ENCODE assay signal across 22 mouse cellular contexts in genomic region chr15:23134950-23135715, GRCm38 (mm10).
DNase-seq lines count a peak whose midpoint lies in the region; ATAC-seq and TF ChIP-seq lines count a peak whose summit lies in the region.
"Had no signal": no experiment of that assay in that cellular context is flagged by ENCODE, and none has a peak within 500 bp of the region (broad histone marks: within the 10 kb centered on the region; RNA-seq: fewer than 3 reads in every experiment).

No protein-coding gene starts in this region.

- H3ac ChIP-seq in myocyte (ENCODE audit: control insufficient read depth, insufficient read length), result no peak overlapping the region

- H3K27ac ChIP-seq in embryonic facial prominence, embryonic 14.5 days (replicated peaks; ENCODE audit: low read depth, low read length), result no peak overlapping the region
- no peak overlapping the region for H3K27ac ChIP-seq in embryonic facial prominence, embryonic 10.5 days (replicated peaks)
- no peak overlapping the region for H3K27ac ChIP-seq in liver, adult 2 months (replicated peaks; ENCODE audit: insufficient read depth, low read depth, low read length)
- no peak overlapping the region for H3K27ac ChIP-seq in liver, embryonic 11.5 days (ENCODE audit: low read depth, low read length)
- H3K27ac ChIP-seq in hindbrain, embryonic 14.5 days, result no peak overlapping the region
- H3K27ac ChIP-seq: heart, embryonic 10.5 days; intestine, embryonic 15.5 days; limb, embryonic 12.5 days; liver, embryonic 13.5 days; stomach, postnatal 0 days had no signal

- no peak; the same call in 1 of the 2 replicates for ATAC-seq in embryonic facial prominence, embryonic 14.5 days (ENCODE audit: low read depth)
- ATAC-seq in liver, embryonic 11.5 days (replicated peaks; ENCODE audit: low FRiP score), result no peak
- ATAC-seq in hindbrain, embryonic 14.5 days (ENCODE audit: low FRiP score), result peak; percentile 64; the same call in 1 of the 2 replicates
- no peak for ATAC-seq in CD4-positive, CD25-positive, alpha-beta regulatory T cell, adult 4 months
- ATAC-seq in megakaryocyte-erythroid progenitor cell, adult 5-6 weeks (replicated peaks; ENCODE audit: low FRiP score, low TSS enrichment, poor library complexity, severe bottlenecking), result no peak
- ATAC-seq: intestine, embryonic 15.5 days had no signal

- DNase-seq in embryonic facial prominence, embryonic 14.5 days (ENCODE audit: low spot score), result peak; percentile 1
- DNase-seq in embryonic facial prominence, embryonic 10.5 days (ENCODE audit: low spot score), result no peak
- DNase-seq in liver, adult 2 months (ENCODE audit: extremely low read depth, low read depth, low spot score), result peak; percentile 61
- no peak for DNase-seq in liver, embryonic 11.5 days (ENCODE audit: low spot score)
- peak; percentile 31 for DNase-seq in hindbrain, embryonic 14.5 days (ENCODE audit: low spot score)
- DNase-seq: adrenal gland, postnatal 25 days; cerebellum, adult 9-11 months; gastrocnemius, postnatal 10 days; heart, postnatal 4 days; kidney, adult 8-10 months; kidney, postnatal 14 days; liver, embryonic 13.5 days; lung, adult 2 months; lung, postnatal 14 days; right cerebral cortex, postnatal 14 days had no signal

- TF ChIP-seq CTCF in liver, adult 2 months (IDR thresholded peaks at IDR 0.05; ENCODE audit: low read depth, low read length), result no peak

- no peaks in the 10 kb centered on the region for H3K27me3 ChIP-seq in embryonic facial prominence, embryonic 14.5 days (replicated peaks; ENCODE audit: control insufficient read depth, insufficient read depth, low read length)
- no peaks in the 10 kb centered on the region for H3K27me3 ChIP-seq in embryonic facial prominence, embryonic 10.5 days (replicated peaks; ENCODE audit: low read depth, poor library complexity, severe bottlenecking)
- no peaks in the 10 kb centered on the region for H3K27me3 ChIP-seq in liver, adult 2 months (ENCODE audit: control insufficient read depth, insufficient read depth, low read length)
- no peaks in the 10 kb centered on the region for H3K27me3 ChIP-seq in liver, embryonic 11.5 days (replicated peaks; ENCODE audit: control insufficient read depth, insufficient read depth, low read length)
- no peaks in the 10 kb centered on the region for H3K27me3 ChIP-seq in hindbrain, embryonic 14.5 days (ENCODE audit: control insufficient read depth, insufficient read depth, low read length)
- H3K27me3 ChIP-seq in myocyte (ENCODE audit: control insufficient read depth, insufficient read depth, insufficient read length), result no peaks in the 10 kb centered on the region
- H3K27me3 ChIP-seq: intestine, embryonic 15.5 days; limb, embryonic 12.5 days; liver, embryonic 13.5 days had no signal

- no peak overlapping the region for H3K4me3 ChIP-seq in embryonic facial prominence, embryonic 14.5 days (ENCODE audit: low read depth, low read length)
- H3K4me3 ChIP-seq in embryonic facial prominence, embryonic 10.5 days, result no peak overlapping the region
- no peak overlapping the region for H3K4me3 ChIP-seq in liver, adult 2 months (ENCODE audit: insufficient read depth, low read depth, low read length)
- no peak overlapping the region for H3K4me3 ChIP-seq in liver, embryonic 11.5 days (ENCODE audit: low read depth, low read length)
- no peak overlapping the region for H3K4me3 ChIP-seq in hindbrain, embryonic 14.5 days (replicated peaks; ENCODE audit: low read length)
- no peak overlapping the region for H3K4me3 ChIP-seq in myocyte
- H3K4me3 ChIP-seq: heart, embryonic 10.5 days; intestine, embryonic 15.5 days; limb, embryonic 12.5 days; liver, embryonic 13.5 days had no signal

- WGBS in embryonic facial prominence, embryonic 14.5 days, result 58% methylated on average over 6 of the region's 6 CpGs
- WGBS in embryonic facial prominence, embryonic 10.5 days, result 63% methylated on average over 6 of the region's 6 CpGs
- 58% methylated on average over 6 of the region's 6 CpGs for WGBS in liver, adult 2 months
- 73% methylated on average over 6 of the region's 6 CpGs for WGBS in liver, embryonic 11.5 days
- WGBS in hindbrain, embryonic 14.5 days, result 54% methylated on average over 6 of the region's 6 CpGs

- no peaks in the 10 kb centered on the region for H3K36me3 ChIP-seq in embryonic facial prominence, embryonic 14.5 days (ENCODE audit: control insufficient read depth, insufficient read depth, low read length)
- H3K36me3 ChIP-seq in embryonic facial prominence, embryonic 10.5 days (replicated peaks), result no peaks in the 10 kb centered on the region
- H3K36me3 ChIP-seq in liver, adult 2 months (ENCODE audit: control insufficient read depth, insufficient read depth, low read length), result no peaks in the 10 kb centered on the region
- no peaks in the 10 kb centered on the region for H3K36me3 ChIP-seq in liver, embryonic 11.5 days (ENCODE audit: control insufficient read depth, insufficient read depth, low read length)
- H3K36me3 ChIP-seq in hindbrain, embryonic 14.5 days (replicated peaks; ENCODE audit: control insufficient read depth, insufficient read depth), result no peaks in the 10 kb centered on the region
- H3K36me3 ChIP-seq in myocyte (ENCODE audit: control insufficient read depth, insufficient read depth), result no peaks in the 10 kb centered on the region
- H3K36me3 ChIP-seq: heart, embryonic 10.5 days; intestine, embryonic 15.5 days; limb, embryonic 12.5 days; liver, embryonic 13.5 days had no signal

- H3K9me3 ChIP-seq in embryonic facial prominence, embryonic 14.5 days (ENCODE audit: control insufficient read depth, low read length), result no peaks in the 10 kb centered on the region
- no peaks in the 10 kb centered on the region for H3K9me3 ChIP-seq in embryonic facial prominence, embryonic 10.5 days
- no peaks in the 10 kb centered on the region for H3K9me3 ChIP-seq in liver, embryonic 11.5 days (ENCODE audit: control insufficient read depth, low read length)
- H3K9me3 ChIP-seq in hindbrain, embryonic 14.5 days (ENCODE audit: control insufficient read depth, low read length), result no peaks in the 10 kb centered on the region
- H3K9me3 ChIP-seq: heart, embryonic 10.5 days; intestine, embryonic 15.5 days; limb, embryonic 12.5 days; liver, embryonic 13.5 days had no signal

- H3K4me1 ChIP-seq in embryonic facial prominence, embryonic 14.5 days (ENCODE audit: control insufficient read depth, insufficient read depth, low read length), result no peaks in the 10 kb centered on the region
- no peaks in the 10 kb centered on the region for H3K4me1 ChIP-seq in embryonic facial prominence, embryonic 10.5 days
- H3K4me1 ChIP-seq in liver, adult 2 months (ENCODE audit: control insufficient read depth, insufficient read depth, low read length), result no peaks in the 10 kb centered on the region
- no peaks in the 10 kb centered on the region for H3K4me1 ChIP-seq in liver, embryonic 11.5 days (replicated peaks; ENCODE audit: control insufficient read depth, insufficient read depth, low read length)
- H3K4me1 ChIP-seq in hindbrain, embryonic 14.5 days (replicated peaks; ENCODE audit: control insufficient read depth, insufficient read depth, low read length), result no peaks in the 10 kb centered on the region
- H3K4me1 ChIP-seq: heart, embryonic 10.5 days; intestine, embryonic 15.5 days; limb, embryonic 12.5 days; liver, embryonic 13.5 days had no signal

- H3K4me2 ChIP-seq in embryonic facial prominence, embryonic 14.5 days (ENCODE audit: low read depth, low read length), result no peak overlapping the region
- H3K4me2 ChIP-seq in liver, embryonic 11.5 days, result no peak overlapping the region
- no peak overlapping the region for H3K4me2 ChIP-seq in hindbrain, embryonic 14.5 days (replicated peaks)
- H3K4me2 ChIP-seq in myocyte (ENCODE audit: low read depth), result no peak overlapping the region
- H3K4me2 ChIP-seq: intestine, embryonic 15.5 days; limb, embryonic 12.5 days; liver, embryonic 13.5 days had no signal

- no peak for TF ChIP-seq POLR2A in liver, adult 2 months (IDR thresholded peaks at IDR 0.05; ENCODE audit: extremely low read depth, insufficient read depth, low read length)
- TF ChIP-seq POLR2A in myocyte (IDR thresholded peaks at IDR 0.05; ENCODE audit: insufficient read length, low read depth), result no peak

- H3K9ac ChIP-seq in embryonic facial prominence, embryonic 14.5 days (ENCODE audit: low read depth, low read length), result no peak overlapping the region
- H3K9ac ChIP-seq in liver, adult 2 months (ENCODE audit: low read depth, low read length), result no peak overlapping the region
- no peak overlapping the region for H3K9ac ChIP-seq in liver, embryonic 11.5 days (ENCODE audit: low read depth, low read length)
- no peak overlapping the region for H3K9ac ChIP-seq in hindbrain, embryonic 14.5 days
- H3K9ac ChIP-seq: intestine, embryonic 15.5 days; limb, embryonic 12.5 days; liver, embryonic 13.5 days had no signal

- no peaks in the 10 kb centered on the region for H3K79me2 ChIP-seq in liver, adult 2 months (ENCODE audit: control insufficient read depth, insufficient read depth, low read length)
- H3K79me2 ChIP-seq in myocyte (ENCODE audit: control insufficient read depth, insufficient read depth), result no peaks in the 10 kb centered on the region

TF ChIP-seq in myocyte, 11 proteins besides CTCF, POLR2A, EP300 and RAD21:
- TF ChIP-seq USF1 (IDR thresholded peaks at IDR 0.05; ENCODE audit: low read depth) (no peak), MYOG (IDR thresholded peaks at IDR 0.05; ENCODE audit: control insufficient read depth in 1 of 3, insufficient read depth in 1 of 3, insufficient read length in 2 of 3, low read depth in 2 of 3) (no peak), E2F4 (IDR thresholded peaks at IDR 0.05; ENCODE audit: insufficient read depth) (no peak), CEBPB (IDR thresholded peaks at IDR 0.05; ENCODE audit: insufficient read depth, poor library complexity, severe bottlenecking) (peak; percentile 85), REST (IDR thresholded peaks at IDR 0.05; ENCODE audit: insufficient read depth, insufficient read length) (no peak), MAX (IDR thresholded peaks at IDR 0.05; ENCODE audit: low read depth) (no peak)

Comparison
In these comparisons a context has a peak if more than half of its experiments do, and no peak if none do; other contexts are left out.
1. DNase-seq: peak in embryonic facial prominence, embryonic 14.5 days (single experiment), liver, adult 2 months (single experiment) and hindbrain, embryonic 14.5 days (single experiment); none in embryonic facial prominence, embryonic 10.5 days (single experiment) and liver, embryonic 11.5 days (single experiment).